Mouse (Mus musculus) myocyte (in vitro differentiated cells): ENCODE measurements around the gene Psme4. TPM values are rescaled to one million over a fixed set of nuclear protein-coding genes. Genes with fewer than 3 reads are reported as not detected.

ENCODE experiments used
- H3K27me3 ChIP-seq: one replicate; pipeline ENCODE4 v1.6.1; 2011; ENCODE audit not compliant: control insufficient read depth, insufficient read depth, insufficient read length
- H3K36me3 ChIP-seq: one replicate; pipeline ENCODE4 v1.6.1; 2011; ENCODE audit not compliant: control insufficient read depth, insufficient read depth
- H3K4me2 ChIP-seq: one replicate; pipeline ENCODE4 v1.6.1; 2011; ENCODE audit warnings: low read depth, control low read depth
- H3K4me3 ChIP-seq: one replicate; pipeline ENCODE4 v1.5.1; 2011; ENCODE audit warnings: mild to moderate bottlenecking, control low read depth, moderate library complexity
- H3K79me2 ChIP-seq: one replicate; pipeline ENCODE4 v1.6.1; 2011; ENCODE audit not compliant: control insufficient read depth, insufficient read depth
- H3ac ChIP-seq: one replicate; pipeline ENCODE4 v1.6.1; 2011; ENCODE audit not compliant: control insufficient read depth, insufficient read length
- CEBPB ChIP-seq: IDR thresholded peaks from 2 replicates; pipeline ENCODE4 v1.6.1; 2011; ENCODE audit warnings: mild to moderate bottlenecking, moderate library complexity; ENCODE audit not compliant: poor library complexity, insufficient read depth, severe bottlenecking
- E2F4 ChIP-seq: IDR thresholded peaks from one replicate; pipeline ENCODE4 v1.6.1; 2011; ENCODE audit warnings: mild to moderate bottlenecking, control low read depth, moderate library complexity; ENCODE audit not compliant: insufficient read depth
- MAX ChIP-seq: IDR thresholded peaks from one replicate; pipeline ENCODE4 v1.6.1; 2011; ENCODE audit warnings: low read depth, mild to moderate bottlenecking, control low read depth
- MYOD1 ChIP-seq, 3 experiments: IDR thresholded peaks; one replicate each; pipeline ENCODE4 v1.6.1; 2011; ENCODE audit warnings: control low read depth in 2 of 3, low read depth in 2 of 3, mild to moderate bottlenecking in 2 of 3, moderate library complexity in 1 of 3; ENCODE audit not compliant: insufficient read length in 2 of 3, control insufficient read depth in 1 of 3
- MYOG ChIP-seq, 3 experiments: IDR thresholded peaks; one replicate each; pipeline ENCODE4 v1.6.1; 2011; ENCODE audit warnings: control low read depth in 2 of 3, low read depth in 2 of 3, mild to moderate bottlenecking in 2 of 3; ENCODE audit not compliant: insufficient read length in 2 of 3, control insufficient read depth in 1 of 3, insufficient read depth in 1 of 3
- POLR2A ChIP-seq: IDR thresholded peaks from one replicate; pipeline ENCODE4 v1.6.1; 2011; ENCODE audit warnings: low read depth, mild to moderate bottlenecking, control low read depth, moderate library complexity; ENCODE audit not compliant: insufficient read length
- POLR2AphosphoS2 ChIP-seq: IDR thresholded peaks from one replicate; pipeline ENCODE4 v1.6.1; 2011; ENCODE audit warnings: low read depth, control low read depth; ENCODE audit not compliant: insufficient read length
- REST ChIP-seq: IDR thresholded peaks from one replicate; pipeline ENCODE4 v1.6.1; 2011; ENCODE audit warnings: mild to moderate bottlenecking, control low read depth, moderate library complexity; ENCODE audit not compliant: insufficient read depth, insufficient read length
- SRF ChIP-seq: IDR thresholded peaks from one replicate; pipeline ENCODE4 v1.6.1; 2011; ENCODE audit warnings: low read depth; ENCODE audit not compliant: control insufficient read depth, insufficient read length
- TCF12 ChIP-seq: IDR thresholded peaks from one replicate; pipeline ENCODE4 v1.6.1; 2011; ENCODE audit warnings: mild to moderate bottlenecking, control low read depth; ENCODE audit not compliant: poor library complexity, insufficient read depth, severe bottlenecking
- TCF3 ChIP-seq: IDR thresholded peaks from one replicate; pipeline ENCODE4 v1.6.1; 2011; ENCODE audit warnings: low read depth, control low read depth; ENCODE audit not compliant: insufficient read length
- USF1 ChIP-seq: IDR thresholded peaks from one replicate; pipeline ENCODE4 v1.6.1; 2011; ENCODE audit warnings: low read depth, mild to moderate bottlenecking, control low read depth, moderate library complexity
- polyA plus RNA-seq: library from polyadenylated mRNA; unstranded; fragments of >200 nt; fragmentation: generic; extraction: Trizol; gene quantifications from one replicate; pipeline ENCODE4 v1.2.1, GENCODE M21; 2012; ENCODE audit warnings: missing spikeins

The Psme4 gene
- polyA plus RNA-seq, 1 experiment, result 15.9 TPM

DNA sequence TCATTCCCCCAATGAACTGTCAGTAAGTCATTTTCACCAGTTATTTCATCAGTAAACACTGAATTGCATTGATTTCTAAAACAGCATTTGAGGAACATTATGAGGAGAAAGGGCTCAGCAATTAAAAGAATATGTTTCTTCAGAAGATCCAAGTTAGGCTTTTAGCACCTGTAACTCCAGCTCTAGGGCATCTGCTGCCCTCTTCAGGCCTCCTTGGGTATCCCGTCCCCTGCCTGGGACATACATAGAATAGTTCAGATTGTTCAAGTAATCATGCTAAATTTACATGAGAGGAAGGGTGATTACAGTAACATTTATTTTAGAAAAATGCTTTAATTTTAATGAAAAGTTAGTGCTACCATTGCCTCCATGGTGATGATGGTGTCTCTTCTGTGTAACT lies 28.0 kb downstream of the Psme4 start:
- Histone ChIP-seq H3K4me3 (no peak overlapping the region), H3K4me2 (no peak overlapping the region), H3ac (no peak overlapping the region), H3K79me2 (peaks cover 13% of the 10 kb centered on the region), H3K36me3 (peaks cover 4% of the 10 kb centered on the region), H3K27me3 (no peaks in the 10 kb centered on the region)
- TF ChIP-seq MYOD1 (IDR thresholded peaks at IDR 0.05; ENCODE audit: control insufficient read depth in 1 of 3, insufficient read length in 2 of 3, low read depth in 2 of 3) (no peak), TCF12 (no peak), POLR2A (no peak), POLR2AphosphoS2 (no peak), REST (no peak), USF1 (no peak), MYOG (IDR thresholded peaks at IDR 0.05; ENCODE audit: control insufficient read depth in 1 of 3, insufficient read depth in 1 of 3, insufficient read length in 2 of 3, low read depth in 2 of 3) (no peak), TCF3 (no peak), CEBPB (no peak), SRF (no peak), MAX (no peak), E2F4 (no peak)

DNA sequence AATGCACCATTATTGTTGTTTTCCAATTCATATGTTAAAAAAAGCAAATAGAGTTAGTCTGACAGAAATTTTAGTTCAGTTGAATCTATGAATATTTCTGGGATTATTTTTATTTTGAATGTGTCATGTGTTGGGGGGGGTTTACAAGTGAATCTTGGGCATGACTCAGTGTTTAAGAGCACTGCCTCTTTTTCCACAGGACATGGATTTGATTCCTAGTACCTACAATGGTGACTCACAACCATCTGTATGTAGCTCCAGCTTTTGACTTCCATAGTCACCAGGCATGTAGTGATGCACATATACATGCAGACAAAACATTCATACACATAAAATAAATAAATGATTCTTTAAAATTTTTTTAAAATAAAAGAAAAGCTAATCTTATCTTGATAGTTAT lies 28.6 kb downstream of the Psme4 start:
- no peak overlapping the region for H3K4me3 ChIP-seq
- no peaks in the 10 kb centered on the region for H3K27me3 ChIP-seq
- peaks cover 5% of the 10 kb centered on the region for H3K36me3 ChIP-seq
- H3K4me2 ChIP-seq, result no peak overlapping the region
- no peak overlapping the region for H3ac ChIP-seq
- H3K79me2 ChIP-seq, result peaks cover 8% of the 10 kb centered on the region
- no peak for TF ChIP-seq USF1
- no peak for TF ChIP-seq TCF3
- TF ChIP-seq REST, result no peak
- TF ChIP-seq E2F4, result no peak
- TF ChIP-seq TCF12, result no peak
- no peak for TF ChIP-seq CEBPB
- no peak for TF ChIP-seq MYOG (IDR thresholded peaks at IDR 0.05; ENCODE audit: control insufficient read depth in 1 of 3, insufficient read depth in 1 of 3, insufficient read length in 2 of 3, low read depth in 2 of 3)
- no peak for TF ChIP-seq SRF
- TF ChIP-seq POLR2AphosphoS2, result no peak

DNA sequence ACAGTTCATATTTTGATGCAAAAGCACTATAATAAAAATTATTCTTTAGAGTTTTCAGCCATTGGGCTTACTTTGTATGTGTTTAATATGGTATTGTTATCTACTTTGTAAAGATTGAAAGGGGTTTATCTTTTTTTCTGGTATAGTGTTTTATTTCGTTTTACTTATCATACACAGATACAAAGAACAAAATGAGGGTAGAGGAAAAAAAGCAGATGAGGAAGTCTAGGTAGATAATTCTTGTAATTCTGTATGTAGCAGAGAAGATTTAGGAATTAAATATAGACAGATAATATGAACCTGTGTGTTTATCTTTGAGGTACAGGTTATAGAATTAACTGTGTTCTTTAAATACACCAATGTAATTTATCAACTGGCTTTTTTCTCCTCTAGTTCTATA lies 30.9 kb downstream of the Psme4 start:
- TF ChIP-seq MYOG (IDR thresholded peaks at IDR 0.05; ENCODE audit: control insufficient read depth in 1 of 3, insufficient read depth in 1 of 3, insufficient read length in 2 of 3, low read depth in 2 of 3) (no peak), POLR2AphosphoS2 (no peak), E2F4 (no peak), TCF3 (no peak), USF1 (no peak), TCF12 (no peak), MAX (no peak), SRF (no peak), CEBPB (no peak), MYOD1 (IDR thresholded peaks at IDR 0.05; ENCODE audit: control insufficient read depth in 1 of 3, insufficient read length in 2 of 3, low read depth in 2 of 3) (no peak), REST (no peak)
- Histone ChIP-seq H3K27me3 (no peaks in the 10 kb centered on the region), H3K4me3 (no peak overlapping the region), H3K79me2 (peaks cover 8% of the 10 kb centered on the region), H3K36me3 (peaks cover 5% of the 10 kb centered on the region), H3K4me2 (no peak overlapping the region), H3ac (no peak overlapping the region)

DNA sequence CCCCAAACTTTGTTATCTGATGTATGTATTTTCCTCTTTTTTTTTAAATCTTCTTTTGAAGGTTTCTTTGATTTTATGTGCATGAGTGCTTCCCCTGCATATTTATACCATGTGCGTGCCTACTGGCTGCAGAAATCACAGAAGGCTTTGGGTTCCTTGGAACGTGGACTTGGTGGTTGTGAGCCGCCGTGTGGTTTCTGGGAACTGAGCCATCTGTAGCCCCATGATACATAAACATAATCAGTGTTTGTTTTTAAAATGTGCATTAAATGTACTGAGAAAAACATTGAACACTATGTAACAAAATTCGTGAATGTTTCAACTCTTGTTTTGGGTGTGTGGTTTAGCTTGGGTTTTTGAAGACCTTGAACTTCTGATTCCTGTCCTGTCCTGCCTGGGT lies 49.6 kb downstream of the Psme4 start:
- Histone ChIP-seq H3K27me3 (no peaks in the 10 kb centered on the region), H3K4me2 (no peak overlapping the region), H3K4me3 (no peak overlapping the region), H3ac (no peak overlapping the region), H3K79me2 (no peaks in the 10 kb centered on the region), H3K36me3 (peaks cover 64% of the 10 kb centered on the region)
- no peak for TF ChIP-seq POLR2A
- no peak for TF ChIP-seq TCF3
- TF ChIP-seq POLR2AphosphoS2, result no peak
- no peak for TF ChIP-seq SRF
- TF ChIP-seq E2F4, result no peak

DNA sequence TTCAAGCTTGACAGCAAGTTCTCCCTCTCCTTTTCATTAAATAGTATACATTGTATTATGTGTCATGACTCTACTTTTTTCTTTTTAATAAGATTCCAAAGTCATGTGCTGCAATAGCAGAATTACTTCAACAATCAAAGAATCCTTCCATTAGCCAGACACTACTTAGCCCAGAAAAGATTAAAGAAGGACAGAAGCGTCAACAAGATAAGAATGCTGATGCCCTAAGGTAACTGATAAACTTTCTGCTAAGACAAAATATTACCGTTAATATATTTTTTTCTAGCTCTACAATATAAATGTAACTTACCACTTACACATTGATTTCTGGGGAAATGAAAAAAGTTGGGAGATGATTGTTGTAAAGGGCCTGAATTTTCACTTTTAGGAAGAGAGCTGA lies 67.3 kb downstream of the Psme4 start:
- TF ChIP-seq CEBPB (no peak), MAX (no peak), REST (no peak), MYOG (IDR thresholded peaks at IDR 0.05; ENCODE audit: control insufficient read depth in 1 of 3, insufficient read depth in 1 of 3, insufficient read length in 2 of 3, low read depth in 2 of 3) (no peak), TCF3 (no peak), POLR2A (no peak), SRF (no peak), E2F4 (no peak), POLR2AphosphoS2 (no peak), TCF12 (no peak), USF1 (no peak), MYOD1 (IDR thresholded peaks at IDR 0.05; ENCODE audit: control insufficient read depth in 1 of 3, insufficient read length in 2 of 3, low read depth in 2 of 3) (no peak)
- Histone ChIP-seq H3K4me2 (no peak overlapping the region), H3ac (no peak overlapping the region), H3K36me3 (peaks cover 69% of the 10 kb centered on the region), H3K27me3 (no peaks in the 10 kb centered on the region), H3K79me2 (no peaks in the 10 kb centered on the region), H3K4me3 (no peak overlapping the region)
